Mouse (Mus musculus) layer of hippocampus, adult 9-11 months (tissue): ENCODE data around the gene Clmn.
"Not testable (repeated sequence)": the region's sequence is repeated elsewhere in the genome, so short reads cannot be mapped to it uniquely, and the experiment has no call there.

Experiments
- DNase-seq: peaks from one replicate; pipeline ENCODE4 v3.0.0; 2022

Gene Clmn

DNA sequence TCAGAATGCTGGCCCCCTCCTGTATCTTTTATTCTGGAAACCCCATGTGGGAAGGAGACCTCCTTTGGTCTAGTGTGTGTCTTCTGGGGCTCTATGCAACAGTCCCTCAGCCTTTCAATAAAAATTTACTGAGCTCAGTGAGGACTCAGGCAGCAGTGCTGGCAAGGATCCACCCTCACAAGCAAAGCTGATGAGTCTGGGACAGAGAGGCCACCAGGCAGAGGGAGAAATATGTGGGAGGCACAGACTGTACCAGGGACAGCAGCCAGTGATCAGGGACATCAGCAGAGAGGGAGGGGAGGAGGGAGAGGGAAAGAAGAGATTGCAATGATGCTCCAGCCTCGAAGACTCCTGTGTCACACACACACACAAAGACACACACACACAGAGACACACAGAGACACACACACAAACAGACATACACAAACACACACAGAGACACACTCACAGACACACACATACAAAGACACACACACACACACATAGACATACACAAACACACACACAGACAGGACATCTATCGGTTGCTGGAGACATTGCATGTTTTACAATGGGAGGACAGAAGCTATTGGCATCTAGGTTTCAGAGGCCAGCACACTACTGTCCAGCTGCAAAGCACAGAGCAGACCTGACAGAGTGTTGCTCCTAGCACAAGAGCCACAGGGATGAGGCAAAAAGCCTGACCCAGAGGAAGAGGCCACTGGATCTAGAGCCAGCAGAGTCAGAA is 27.6 kb downstream of the Clmn start:
- peak; percentile 96 for DNase-seq

DNA sequence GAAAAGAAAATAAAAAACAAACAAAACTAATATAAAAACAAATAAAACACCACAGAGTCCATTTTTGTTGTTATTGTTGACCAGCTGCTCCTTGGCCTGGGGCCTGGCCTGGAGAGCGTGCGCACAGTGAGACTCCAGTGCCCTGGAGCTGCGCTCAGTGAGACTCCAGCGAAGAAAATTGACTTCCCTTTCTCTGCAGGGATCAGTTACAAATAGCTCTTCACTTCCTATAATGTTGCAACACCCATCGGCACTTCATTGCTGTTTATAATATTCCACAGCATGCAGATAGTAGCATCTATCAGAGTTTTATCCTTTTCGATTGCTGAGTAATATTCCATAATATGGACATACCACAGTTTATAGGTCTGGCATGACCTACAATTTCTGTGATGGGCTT is 28.6 kb downstream of the Clmn start:
- no peak for DNase-seq

DNA sequence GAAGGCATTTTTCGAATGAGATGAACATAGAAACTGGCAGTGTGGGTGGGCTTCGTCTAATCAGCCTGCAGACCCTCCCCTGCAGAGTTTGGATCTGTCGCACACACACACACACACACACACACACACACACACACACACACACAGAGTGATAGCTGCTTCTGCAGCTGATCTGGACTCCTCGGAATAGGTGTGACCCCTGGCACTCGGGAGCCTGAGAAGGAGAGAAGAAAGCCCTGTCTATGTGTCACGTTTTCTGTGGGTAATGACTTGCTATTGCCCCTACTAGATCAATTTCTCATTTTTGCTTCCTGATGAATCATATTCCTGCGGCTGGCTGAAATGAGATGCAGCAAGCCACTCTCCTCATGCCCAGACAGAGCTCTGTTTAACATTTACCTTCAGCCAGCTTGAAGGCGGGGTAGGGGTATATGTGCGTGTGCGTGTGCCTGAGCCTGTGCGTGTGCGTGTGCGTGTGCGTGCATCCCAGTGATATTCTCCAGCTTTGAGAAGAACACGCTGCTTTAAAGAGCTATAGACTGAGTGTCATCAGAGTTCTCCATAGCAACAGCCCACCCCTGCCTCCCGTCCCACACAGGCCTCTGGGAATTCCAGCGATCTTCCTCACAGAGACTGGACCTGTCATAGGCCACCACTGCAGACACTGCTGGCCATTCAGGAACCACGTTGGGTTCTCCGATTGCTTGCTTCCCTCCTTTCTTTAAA is 29.3 kb downstream of the Clmn start:
- DNase-seq, result peak; percentile 16

DNA sequence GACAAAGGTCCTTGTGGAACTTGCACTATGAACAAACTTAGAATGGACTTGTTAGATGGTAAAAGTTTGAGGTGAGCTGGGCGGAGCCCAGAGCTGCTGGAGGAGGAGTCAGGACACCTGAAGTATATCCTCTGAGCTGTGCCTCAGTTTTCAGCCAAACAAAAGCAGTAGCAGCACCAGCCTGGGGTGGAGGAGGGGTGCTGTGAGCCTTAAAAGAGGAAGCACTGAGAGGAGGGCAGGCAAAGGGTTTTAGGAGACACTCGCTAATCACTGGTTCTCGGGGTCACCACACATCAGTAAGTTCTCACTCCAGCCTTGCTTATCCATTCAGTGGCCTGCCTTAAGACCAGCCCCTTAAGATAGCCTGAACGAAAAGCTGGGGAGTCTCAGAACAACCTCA is 30.1 kb downstream of the Clmn start:
- no peak for DNase-seq

DNA sequence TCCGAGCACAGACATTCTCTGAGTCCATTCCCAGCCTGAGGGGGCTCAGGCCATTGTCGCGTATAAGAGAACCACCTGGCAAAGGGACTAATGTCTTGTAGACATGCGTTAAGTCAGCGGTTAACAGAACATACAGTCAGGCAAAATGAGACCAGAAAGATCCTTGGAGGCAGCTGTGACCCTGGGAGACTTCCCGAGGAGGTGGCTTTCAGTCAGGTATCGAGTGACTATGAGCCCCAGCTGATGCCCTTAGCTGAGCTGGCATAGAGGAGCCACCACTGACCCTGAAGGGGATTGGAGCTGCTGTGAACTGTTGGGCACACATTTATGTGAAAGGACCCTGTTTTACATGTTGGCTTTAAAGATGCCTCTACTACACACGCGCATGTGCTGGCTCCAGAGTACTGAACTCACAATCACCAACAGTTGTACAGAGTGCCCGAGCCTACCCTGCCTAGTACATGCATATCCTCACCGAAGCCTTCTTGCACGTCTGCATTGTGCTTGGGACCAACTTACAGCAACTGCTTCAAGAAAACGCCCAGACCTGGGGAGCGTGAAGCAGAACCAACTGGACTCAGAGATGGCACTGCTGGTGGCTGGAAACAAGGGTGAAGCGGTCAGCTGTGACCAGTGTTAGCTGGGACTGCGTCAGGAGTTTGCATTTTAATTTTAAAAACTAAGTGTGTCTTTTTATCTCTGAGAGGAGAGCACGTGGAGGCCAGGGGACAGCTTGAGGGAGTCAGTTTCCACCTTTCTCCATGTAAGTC is 34.0 kb downstream of the Clmn start:
- DNase-seq, result no peak

DNA sequence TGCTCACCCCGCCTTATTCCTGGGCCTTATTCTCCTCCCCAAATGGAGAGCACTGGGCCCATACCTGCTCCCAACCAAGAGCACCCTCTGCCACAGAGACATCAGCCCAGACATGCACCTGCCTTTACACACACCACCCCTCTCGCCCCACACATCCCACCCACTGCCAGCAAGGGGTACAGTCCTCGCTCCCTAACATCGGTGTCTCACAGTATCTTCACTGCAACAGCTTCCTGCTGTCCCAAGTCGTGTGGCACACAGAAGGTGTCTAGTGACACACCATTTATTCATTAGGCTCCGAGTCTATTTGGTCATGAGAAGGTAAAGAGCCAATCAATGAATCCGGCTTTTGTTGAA is 34.6 kb downstream of the Clmn start:
- DNase-seq, result no peak

DNA sequence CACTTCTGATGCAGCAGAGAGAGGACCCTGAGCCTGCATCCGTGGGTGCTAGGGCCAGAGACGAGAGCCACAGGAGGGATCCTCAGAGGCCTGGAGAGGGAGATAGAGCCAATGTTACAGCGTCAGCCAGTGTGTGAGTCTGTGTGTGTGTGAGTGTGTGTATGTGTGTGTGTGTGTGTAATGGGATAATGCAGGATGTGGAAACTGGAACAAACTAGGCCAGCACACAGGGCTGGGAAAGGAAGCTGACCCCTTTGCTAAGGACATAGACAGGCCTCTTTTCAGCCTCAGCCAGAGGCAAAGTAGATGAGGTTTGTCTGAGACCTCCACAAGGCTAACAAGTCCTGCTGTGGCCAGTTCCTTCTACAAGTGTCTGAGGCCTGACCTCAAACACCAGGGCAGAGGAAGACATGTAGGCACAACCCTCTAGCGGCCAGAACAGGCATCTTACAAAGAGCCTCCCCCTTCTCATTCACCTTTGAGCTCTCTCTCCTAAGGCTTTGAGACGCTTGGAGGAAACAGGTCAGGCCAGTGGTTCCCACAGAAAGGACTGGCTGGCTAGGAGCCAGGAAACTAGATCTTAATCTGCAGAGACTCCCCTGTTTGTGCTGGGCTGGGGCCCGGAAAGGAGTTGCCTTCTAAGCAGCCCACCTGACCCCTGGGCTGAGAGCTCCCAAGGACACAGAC is 35.1 kb downstream of the Clmn start:
- peak; percentile 21 for DNase-seq

DNA sequence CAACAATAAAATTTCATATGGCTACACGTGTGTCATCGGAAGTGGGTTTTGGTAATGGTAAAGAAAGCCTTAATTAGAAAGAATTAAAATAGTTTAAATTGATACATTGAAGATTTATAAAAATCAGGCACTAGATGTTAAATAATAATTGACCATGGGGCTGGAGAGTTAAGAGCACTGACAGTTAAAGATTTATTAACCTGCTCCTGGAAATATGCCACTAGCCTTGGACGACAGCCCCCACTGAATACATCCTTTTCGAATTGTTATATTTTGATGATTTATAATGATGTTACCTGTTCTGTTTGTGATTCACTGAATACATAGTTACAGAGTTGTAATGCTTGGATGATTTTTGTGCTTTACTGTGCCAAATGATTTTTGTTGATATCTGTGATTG is 35.9 kb downstream of the Clmn start:
- DNase-seq, result not testable (repeated sequence)

DNA sequence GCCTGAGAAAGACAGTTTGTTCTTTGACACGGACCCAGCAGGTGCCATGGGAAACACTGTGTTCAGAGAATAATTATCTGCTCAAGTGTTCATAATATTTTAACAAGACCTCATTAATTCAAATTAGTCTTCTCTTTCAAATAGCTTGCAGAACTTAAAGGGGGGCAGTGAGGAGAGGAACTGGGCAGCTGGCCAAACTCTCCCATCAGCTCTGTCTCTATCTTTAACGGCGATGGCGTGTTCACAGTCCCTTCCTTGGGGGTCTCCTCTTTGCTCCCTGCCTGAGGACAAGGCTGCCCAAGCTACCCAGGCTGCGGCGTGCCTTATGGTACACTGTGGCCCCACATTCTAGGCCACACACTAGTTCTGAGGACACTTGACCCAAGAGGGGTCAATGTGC is 37.2 kb downstream of the Clmn start:
- DNase-seq, result no peak

DNA sequence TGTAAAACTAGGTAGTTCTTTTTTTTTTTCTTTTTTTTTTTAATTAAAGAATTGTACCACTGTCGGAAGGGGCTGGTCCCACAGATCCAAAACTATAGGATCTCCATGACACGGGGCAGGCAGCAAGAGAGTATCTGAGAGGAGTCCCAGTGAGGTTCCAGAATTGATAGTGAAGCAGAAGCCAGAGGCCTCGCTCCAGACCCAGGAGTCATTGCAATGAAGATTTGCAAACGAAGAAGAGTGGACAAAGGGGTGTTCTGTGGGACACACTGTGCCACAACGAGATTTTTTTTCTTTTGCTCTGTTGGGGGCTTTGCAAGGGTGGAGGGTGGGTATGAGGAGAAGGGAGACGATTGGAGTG is 40.0 kb downstream of the Clmn start:
- no peak for DNase-seq

DNA sequence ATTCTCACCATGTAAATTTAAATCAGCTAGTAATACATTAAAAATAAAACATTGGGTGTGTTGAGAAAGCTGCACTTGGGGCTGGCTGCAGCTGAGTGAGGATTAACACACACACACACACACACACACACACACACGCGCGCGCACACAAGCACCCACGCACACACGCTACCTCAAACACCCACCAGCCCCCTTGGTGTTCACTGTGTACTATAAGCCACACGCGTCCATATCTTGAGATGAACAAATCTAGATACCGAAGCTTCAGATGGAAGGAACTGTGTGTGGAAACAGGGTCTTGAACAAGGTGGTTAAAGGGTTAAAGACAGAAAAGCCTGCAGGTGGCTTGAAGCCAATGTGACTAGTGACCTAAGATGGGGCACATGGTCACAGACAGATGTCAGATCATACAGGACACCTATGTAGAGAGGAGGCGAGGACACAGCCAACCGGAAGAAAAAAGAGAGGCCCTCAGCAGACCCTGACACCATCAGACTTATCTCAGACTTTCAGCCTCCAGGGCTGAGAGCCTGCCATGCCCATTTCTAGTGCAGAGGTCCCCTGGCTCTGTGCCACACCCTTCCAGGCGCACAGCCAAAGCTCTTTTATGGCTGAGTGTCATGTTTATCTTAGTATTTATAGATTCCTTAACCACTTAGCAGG is 40.5 kb downstream of the Clmn start:
- no peak for DNase-seq

DNA sequence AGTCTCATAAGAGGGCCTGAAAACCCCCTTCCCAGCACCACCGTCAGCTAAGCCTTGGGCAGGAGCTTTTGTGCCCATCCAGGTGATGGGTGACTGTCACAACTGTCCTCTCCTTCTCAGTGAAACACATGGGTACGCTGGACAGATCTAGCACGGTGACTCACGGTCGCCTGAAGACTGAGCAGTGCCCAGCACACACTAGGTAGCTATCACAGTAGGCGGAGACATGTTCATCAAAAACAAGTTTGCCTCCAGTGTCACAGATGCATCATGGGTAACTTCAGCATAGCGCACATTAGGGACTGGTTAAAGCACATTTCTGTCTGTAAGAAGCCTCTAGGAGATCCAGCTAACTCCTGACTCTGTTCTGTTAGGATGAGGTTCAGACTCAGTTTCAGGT is 41.2 kb downstream of the Clmn start:
- DNase-seq, result no peak

DNA sequence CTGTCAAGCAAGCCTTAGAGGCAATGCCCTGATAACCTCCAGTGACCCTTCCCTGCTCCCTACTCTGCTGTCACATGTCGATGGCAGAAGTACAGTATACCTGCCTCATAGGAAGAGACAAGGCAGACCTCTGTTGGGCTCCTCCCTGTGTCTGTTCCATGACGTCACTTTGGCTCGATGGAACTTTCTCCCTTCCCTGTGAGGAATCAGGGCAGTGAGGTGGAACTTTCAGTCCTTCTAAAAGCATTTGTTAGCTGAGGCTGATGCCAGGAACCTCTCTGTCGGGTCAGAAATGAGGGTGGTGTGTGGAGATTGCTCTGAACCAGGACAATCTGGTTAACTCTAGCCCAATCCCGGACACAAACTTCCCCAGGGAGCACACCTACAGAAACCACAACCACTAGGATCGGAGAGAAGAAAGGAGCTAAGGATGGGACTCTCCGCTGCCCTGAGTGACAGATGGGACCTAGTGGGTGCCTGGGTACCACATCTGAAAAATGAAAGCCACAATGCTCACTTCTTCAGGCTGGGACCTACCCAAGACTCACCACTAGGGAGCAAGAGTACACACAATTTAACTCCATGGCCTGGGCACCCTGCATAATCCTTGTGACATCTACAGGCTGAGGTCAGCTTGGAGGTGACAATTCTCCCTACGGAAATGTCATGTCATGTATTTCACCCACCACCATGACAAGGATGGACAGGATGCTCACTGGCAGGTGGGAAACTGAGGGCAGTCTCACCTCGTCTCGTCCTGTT is 41.9 kb downstream of the Clmn start:
- no peak for DNase-seq

DNA sequence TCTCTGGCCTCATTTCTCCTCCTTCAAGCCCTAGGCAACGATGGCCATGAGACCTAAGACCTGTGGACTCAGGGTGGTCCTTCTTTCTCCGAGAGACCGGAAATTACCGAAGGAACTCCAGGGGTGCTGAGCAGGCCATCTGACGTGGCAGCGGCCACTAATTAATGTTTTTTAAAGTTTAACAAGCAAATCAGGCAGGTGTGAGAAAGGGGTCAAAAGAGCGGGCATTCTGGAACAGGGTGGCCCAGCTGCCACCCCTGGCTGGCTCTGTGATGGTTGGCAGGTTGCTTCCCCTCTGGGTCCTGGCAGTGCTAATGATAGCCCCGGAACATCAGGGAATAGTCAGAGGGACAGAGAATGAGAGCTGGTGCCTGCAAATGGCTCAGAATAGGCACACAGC is 42.7 kb downstream of the Clmn start:
- no peak for DNase-seq

DNA sequence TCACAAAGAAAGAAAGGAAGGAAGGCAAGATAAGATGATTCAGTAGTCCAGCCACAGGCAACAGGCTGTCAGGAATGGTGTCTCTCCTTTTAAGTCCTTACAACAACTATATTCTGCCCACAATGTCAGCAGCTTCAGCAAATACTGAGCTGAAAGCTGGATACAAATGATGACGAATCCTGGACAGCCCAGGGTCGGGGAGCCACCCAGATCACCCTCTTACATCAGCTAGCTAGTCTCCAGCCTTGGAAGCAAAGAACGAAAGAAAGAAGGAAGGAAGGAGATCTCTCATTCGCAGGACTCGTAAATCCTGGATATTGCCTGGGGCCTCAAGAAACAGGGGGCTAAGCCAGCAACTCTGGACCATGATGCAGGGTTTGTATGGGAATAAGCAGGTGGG is 44.8 kb downstream of the Clmn start:
- DNase-seq, result no peak

DNA sequence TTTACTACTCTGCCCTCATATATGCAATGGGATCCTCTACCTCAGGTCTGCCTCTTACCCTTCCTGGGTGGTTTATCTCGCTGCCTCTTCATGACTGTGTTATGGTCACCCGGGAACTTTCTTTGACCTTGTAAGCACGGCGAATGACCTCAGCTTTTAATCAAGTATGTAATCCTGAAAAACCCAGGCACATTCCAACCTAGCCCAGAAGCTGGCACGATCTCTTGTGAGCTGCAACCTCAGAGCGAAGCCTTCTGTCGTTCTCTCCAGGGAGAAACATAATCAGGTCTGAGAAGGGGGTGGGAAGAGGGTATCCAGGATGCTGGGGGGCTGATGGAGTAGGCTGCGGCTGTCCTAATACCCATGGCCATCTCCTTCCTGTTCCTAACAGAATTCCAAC is 45.8 kb downstream of the Clmn start:
- no peak for DNase-seq

DNA sequence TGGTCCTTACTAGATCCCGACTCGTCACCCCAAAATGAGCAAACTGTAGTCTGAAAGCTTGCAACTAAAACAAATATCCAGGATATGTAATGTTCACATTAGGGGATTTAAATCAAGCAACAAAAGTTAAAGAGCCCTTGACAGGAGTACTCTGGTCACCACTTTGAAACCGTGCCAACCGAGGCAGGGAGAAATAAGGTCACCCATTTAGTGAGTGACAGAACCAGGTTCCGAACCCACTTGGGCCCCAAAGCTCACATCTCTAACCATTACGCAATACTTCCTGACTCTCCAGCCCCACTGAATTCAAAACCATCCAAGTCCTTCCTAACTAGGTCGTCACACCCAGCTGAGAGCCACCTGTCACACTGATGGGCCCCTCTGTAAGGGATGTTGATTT is 46.8 kb downstream of the Clmn start:
- DNase-seq, result no peak

DNA sequence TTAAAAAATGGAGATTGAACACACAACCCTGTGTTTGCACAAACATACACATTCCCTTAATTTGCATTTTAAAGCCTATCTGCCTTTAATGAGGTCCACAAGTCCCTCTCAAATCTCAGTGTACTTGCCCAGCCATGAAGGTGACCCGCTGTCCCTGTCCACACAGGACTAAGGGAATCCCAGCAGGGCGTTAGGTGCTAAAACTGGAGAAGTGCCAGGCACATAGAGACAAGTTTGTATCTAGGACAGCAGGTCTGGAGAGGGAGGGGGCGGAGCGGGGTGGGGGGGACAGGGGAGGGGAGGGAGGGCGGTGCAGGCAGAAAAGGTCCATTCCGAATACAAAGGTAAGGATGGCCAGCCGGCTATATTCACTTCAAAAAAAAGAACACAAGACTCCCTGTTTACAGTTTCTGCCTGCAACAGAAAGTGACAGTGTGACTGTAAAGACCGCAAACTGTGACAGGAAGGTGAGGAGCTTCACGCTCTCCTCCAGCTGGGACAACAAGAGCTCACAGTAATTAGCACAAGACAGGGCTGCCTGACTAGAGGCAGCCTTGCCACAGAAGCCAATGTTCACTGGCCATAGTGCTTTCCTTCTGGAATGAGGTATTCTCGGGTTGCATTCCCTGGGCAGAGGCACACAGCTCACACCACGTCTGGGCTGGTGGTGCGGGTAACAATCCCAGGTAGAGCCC is 47.6 kb downstream of the Clmn start:
- no peak for DNase-seq

DNA sequence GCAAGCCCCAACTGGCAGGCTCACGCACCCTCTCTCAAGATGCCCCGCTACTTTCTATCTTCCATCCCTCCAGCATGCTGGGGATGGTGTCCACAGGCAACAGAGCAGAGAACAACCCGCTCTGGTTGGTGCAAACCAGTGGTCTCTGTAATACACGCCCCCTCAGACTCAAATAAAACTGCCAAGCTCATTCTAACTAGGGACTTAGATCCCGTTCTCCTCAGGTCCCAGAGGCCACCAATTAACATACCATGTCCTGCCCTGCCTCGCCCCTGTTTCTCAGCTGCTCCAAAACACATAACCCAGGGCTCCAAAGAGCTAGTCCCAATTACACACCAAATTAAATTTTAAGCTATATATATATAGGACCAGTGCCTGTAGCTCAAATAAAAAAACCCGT is 50.6 kb downstream of the Clmn start:
- no peak for DNase-seq

DNA sequence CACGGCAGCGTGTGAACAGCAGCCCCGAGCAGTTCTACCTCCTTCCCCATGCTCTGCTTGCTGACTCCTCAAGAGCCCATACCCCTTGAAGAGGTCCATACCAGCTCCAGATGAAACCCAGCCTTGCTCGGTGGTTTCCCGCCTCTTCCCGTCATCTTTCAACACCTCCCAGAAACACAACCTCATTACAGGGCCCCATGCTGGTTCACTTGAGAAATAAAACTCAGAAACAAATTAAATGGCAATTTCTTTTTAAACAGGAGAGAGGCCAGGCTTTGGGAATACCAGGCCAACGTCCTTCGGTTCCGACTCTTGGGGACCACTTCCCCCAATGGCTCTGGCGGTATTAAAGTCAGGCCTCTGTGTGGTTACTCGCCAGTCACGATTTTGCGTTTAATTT is 51.1 kb downstream of the Clmn start:
- no peak for DNase-seq

DNA sequence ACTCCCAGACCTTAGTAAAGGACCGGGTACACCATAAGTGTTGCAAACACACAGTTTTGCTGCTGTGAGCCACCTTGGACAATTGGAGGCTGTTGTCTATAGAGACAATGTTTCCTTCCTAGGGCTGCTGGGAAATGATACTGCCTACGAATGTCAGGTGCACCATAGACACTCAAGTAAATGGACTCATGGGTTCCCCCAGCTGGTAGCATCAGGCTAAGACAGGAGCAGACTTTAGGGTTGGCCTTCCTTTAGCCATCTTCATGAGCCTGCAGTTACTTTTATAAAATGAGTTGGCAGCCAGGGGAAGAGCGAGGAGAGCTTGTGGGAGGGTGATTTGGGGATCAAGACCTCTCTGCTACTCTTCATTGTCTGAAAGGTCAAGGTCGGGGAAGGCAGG is 52.2 kb downstream of the Clmn start:
- DNase-seq, result no peak
